Mouse (Mus musculus) T-cell, adult 2 months (primary cell): ENCODE measurements around the gene Camkv.

Experiments used
- DNase-seq: peaks from one replicate; pipeline ENCODE4 v3.0.0; 2022; ENCODE audit warnings: low spot score

The Camkv gene

DNA sequence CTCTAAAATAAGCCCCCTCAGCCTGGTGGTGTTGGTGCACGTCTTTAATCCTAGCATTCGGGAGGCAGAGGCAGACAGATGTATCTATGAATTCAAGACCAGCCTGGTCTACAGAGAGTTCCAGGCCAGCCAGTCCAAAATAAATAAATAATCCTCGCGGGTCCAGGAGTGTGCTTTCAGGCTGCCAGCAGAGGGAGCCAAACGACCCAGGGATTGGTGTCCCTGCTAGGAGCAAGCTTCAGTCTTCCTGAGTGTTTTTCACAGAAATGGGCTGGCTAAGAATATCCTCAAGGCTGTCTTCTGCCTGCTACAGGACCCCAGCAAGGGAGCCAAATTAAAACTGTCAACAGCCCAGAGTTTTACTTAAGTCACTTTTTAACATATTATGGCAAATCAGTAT, 28.2 kb downstream of the Camkv start:
- peak; percentile 67 for DNase-seq

DNA sequence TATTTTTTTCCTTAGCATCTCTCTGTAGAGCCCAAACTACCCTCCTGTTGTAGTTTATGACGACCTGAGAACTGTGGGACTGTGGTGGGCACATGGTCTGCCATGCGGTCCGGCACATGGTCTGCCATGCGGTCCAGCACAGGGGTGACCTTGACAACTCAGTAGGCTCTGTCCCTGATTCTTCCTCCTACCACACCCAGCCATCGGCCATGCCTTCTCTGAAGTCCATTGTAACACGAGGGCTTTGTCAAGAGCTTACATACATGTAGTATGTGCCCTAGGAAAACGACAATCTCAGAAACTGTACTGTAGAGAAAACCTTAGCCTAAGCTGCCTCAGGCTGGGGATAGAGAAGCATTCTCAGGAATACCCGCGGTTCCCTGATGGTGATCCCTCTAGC, 29.2 kb downstream of the Camkv start:
- no peak for DNase-seq

- DNase-seq, result no peak
These were observed 31.2 kb downstream of the Camkv start for GRCm38 (mm10) chr9:107966676-107967075.

GRCm38 (mm10) chr9:107967437-107967836, 32.0 kb downstream of the Camkv start:
- no peak for DNase-seq

GRCm38 (mm10) chr9:107968531-107968930, 33.1 kb downstream of the Camkv start:
- DNase-seq, result no peak

DNA sequence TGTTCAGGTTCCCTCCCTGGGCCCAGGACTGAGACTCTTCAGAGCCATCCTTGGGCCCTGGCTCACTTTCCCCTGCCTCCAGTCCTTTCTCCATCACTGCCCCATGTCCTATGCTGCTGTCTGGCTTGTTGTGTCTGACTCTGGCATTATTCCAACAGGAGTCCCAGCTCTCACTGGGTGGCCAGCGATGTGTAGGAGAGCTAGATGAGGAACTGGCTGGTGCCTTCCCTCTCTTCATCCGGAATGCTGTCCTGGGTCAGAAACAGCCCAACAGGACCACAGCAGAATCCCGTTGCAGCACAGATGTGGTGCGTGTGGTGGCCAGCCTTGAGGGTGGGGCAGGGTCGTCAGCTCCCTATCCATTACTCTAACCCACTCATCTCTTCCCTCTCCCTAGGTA, 34.8 kb downstream of the Camkv start:
- no peak for DNase-seq

DNA sequence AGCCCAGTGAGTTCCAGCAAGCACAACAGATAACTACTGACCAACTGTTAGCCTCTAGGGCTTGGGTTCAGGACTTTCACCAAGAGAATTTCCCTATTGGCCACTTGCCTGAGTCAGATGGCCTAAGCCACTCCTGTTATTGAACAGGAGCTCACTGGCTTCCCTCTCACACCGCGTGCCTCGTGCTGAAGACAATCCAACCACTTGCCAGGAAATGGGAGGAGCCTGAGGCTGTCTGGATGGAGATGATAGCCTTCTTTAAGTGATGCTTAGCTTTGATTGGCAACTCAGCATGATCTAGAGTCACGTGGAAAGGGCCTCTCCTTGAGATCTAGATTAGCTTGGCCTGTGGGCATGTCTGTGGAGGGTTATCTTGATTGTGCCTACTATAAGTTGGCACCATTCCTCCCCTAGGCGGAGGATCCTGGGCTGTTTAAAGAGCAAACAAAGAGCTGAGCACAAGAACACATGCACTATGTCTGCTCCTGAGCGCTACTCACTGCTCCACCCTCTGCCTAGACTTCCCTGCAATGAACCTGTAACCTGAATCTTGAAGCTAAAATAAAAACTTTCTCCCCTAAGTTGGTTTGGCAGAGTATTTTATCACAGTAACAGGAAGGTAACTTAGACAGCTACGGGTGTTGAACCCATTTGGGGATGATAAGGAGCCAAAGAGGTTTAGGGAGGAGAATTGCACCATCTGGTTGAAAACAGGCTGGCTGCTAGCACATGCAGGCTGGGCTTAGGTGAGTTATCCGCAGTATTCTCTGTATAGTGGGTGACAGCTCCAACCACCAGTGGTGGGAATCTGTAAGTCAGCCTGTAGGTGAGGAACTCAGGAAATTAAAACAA, 36.4 kb downstream of the Camkv start:
- DNase-seq, result peak; percentile 34

DNA sequence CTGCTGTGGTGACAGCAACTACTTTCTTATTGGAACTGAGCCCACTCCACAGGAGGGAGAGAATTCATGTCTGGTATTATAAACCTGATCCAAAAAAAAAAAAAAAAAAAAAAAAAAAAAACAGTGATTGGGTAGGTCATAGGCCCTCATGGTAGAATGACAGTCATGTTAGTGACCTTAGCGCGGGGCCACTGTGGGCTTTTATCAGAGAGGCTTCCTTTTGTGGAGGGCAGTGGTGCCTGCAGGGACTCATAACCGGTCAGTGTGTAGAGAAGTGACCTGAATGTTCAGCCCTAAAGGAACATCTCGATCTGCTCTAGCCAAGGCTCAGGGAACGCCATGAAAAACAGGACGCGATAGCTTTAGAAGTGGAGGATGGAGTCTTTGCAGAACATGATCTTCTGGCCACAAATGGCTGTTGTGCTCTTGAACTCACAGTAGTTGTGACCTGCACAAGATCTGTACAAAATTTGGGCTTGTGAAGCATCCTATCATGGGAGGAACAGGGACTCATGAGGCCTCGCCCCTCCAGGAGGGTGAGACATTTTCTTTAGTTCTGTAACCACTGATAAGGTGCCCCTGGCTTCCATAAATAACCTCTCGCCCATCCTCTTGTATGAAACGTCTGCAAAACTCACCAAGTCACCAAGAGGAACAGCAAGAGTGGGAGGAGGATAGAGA, 39.2 kb downstream of the Camkv start:
- DNase-seq, result no peak

- peak; percentile 52 for DNase-seq
These were observed 40.2 kb downstream of the Camkv start, which contains the start of gene Uba7 for GRCm38 (mm10) chr9:107975399-107976386. Gene Uba7 (plus strand): TSS chr9:107975505.

DNA sequence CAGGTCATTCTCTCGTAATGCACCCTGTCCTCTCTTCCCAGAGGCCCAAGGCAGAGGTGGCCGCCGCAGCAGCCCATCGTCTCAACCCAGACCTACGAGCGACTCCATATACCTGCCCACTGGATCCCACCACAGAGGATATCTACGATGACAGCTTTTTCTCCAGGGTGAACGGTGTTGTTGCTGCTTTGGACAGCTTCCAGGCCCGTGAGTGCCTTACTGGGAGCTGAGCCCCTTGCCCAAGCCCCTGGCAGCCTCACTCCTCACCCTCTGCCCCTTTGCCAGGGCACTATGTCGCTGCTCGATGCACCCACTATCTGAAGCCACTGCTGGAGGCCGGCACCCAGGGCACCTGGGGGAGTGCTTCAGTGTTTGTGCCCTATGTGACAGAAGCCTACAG, 43.3 kb downstream of the Camkv start:
- no peak for DNase-seq

DNA sequence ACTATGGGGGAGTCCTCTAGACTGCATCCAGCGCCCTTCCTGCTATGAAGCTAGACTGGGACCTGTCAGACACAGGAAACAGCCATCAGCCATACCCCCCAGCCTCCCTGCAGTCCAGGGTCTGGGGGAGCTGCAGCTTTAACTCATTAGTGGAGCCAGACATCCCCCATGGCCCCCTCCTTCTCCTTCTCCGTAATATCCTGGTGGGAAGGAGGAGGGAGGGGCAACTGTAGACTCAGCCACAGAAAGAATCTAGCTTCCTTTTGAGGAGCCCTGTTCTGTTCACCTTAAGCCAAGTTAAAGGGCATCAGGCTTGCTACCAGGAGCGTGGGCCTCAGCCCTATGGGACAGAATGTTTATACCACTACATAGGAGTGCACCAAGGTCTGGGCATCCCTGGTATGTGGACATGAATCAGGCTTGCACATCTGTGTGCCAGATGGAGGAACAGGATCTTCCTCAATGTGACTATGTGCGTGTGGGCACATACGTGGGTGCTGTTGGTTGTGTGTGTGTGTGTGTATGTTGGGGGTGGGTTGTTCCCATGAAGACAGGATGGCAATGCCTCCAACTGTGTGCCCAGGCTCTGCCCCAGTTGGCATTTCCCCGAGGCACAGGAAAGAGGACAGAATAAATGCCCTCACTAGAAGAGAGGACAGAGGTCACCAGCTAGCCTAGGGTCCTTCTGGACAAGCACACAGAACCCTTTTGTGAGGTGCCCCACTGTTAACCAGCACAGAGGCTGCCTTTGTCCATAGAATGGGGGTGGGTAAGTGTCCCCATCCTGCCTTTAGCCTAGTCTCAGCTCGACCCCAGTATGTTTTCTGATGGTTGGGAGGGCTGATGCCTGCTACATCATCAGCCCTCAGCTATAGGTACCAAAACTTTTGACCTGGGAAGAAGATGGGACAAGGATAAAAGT, 46.5 kb downstream of the Camkv start:
- no peak for DNase-seq

GRCm38 (mm10) chr9:107982681-107983346, 47.3 kb downstream of the Camkv start, which contains the start of gene Gm20661:
Gene Gm20661 (plus strand): TSS chr9:107983058.
- DNase-seq, result peak; percentile 54

GRCm38 (mm10) chr9:107983421-107983890, 48.0 kb downstream of the Camkv start:
- DNase-seq, result no peak

DNA sequence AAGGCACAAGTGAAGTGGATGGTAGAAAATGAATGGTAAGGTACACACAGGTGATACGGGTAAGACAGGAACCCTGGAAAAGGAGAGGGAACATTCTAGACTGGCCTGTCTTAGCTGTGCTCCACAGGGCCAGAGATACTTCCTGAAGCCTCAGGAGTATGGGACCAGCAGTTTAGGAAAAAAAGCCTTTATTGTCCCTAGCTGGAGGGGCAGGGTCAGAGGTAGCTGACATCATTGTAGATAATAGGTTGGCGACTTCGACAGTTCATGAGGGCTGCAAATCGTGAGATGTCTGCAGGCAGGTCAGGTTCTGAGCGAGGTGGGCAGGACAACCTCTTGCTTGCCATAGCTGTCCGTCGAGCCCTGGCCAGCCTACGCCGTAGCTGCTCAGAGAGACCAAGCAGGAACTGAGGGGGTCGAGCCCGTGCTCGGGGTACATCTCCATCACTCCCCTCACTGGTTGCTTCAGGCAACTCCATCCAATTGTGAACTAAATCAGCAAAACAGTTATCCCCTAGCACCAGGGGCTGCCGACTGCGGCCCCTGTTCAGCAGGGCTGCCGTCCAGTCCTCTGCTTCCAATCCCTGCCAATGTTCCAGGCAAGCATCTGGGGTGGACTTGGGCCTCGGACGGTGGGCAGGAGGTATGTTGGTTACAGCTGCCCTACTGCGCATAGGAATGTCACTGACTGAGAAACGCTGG, 48.7 kb downstream of the Camkv start:
- no peak for DNase-seq

DNA sequence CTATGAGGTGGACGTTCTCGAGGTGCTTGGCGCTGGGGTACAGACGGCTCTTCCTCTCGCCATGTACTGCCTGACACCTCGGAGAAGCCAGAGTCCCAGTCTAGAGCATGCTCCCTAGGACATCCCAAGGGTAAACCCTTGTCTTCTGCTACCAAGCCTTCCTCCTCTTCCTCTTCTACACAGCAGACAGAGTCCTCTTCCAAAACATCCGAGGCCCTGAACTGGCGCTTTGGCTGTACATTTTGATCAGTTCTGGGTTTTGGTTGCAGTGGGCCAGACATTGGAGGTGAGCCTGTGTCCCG, 49.2 kb downstream of the Camkv start:
- no peak for DNase-seq

GRCm38 (mm10) chr9:107985131-107986119, 50.0 kb downstream of the Camkv start, which contains the start of gene Inka1:
Gene Inka1 (minus strand): TSS chr9:107985879.
- peak; percentile 88 for DNase-seq

GRCm38 (mm10) chr9:107986376-107986775, 50.9 kb downstream of the Camkv start:
- peak; percentile 67 for DNase-seq

- no peak for DNase-seq
These were observed 52.5 kb downstream of the Camkv start for GRCm38 (mm10) chr9:107987950-107988349.
